ENCODE assay signal across 8 mouse cellular contexts in the genomic region with DNA sequence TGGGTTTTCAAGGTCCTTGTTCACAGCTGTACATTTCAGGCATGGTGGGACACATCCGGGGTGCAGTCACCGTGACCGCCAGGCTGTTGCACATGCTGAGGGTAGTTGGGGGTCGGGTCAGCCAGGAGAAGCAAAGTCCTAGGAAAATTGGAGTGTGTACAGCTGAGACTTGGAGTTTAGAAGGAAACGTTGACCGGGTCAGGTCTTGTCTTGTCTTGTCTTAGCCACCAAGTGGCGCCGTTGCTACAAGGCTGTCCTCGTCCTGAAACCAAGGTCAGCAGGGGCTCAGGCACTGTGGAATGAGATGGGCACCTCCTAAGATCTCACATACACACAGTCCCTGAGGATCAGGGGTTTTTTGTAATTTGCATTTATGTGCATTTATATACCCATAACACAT. TPM values are rescaled to one million over a fixed set of nuclear protein-coding genes. Genes with fewer than 3 reads are reported as not detected.
DNase-seq lines count a peak whose midpoint lies in the region; ATAC-seq and TF ChIP-seq lines count a peak whose summit lies in the region.

No protein-coding gene starts in this region.

- H3K4me2 ChIP-seq in intestine, postnatal 0 days (replicated peaks; ENCODE audit: low read depth), result no peak overlapping the region
- no peak overlapping the region for H3K4me2 ChIP-seq in neural tube, embryonic 15.5 days

- no peaks in the 10 kb centered on the region for H3K27me3 ChIP-seq in intestine, postnatal 0 days (replicated peaks; ENCODE audit: control insufficient read depth, insufficient read depth, low read length)
- H3K27me3 ChIP-seq in neural tube, embryonic 15.5 days (replicated peaks), result no peaks in the 10 kb centered on the region

- peak; percentile 63 for DNase-seq in 3T3-L1 (ENCODE audit: low read depth, low spot score)
- DNase-seq in MN1 (ENCODE audit: low spot score), result peak; percentile 58
- peak; percentile 86 to 87 for DNase-seq in cerebellum, postnatal 10 days
- peak; percentile 58 for DNase-seq in gastrocnemius, postnatal 10 days
- DNase-seq in lung, adult 2 months, result peak; percentile 21

- H3K4me3 ChIP-seq in intestine, postnatal 0 days (ENCODE audit: low read depth, low read length), result no peak overlapping the region
- no peak overlapping the region for H3K4me3 ChIP-seq in lung, adult 2 months (replicated peaks; ENCODE audit: extremely low read depth, low read depth, low read length)
- no peak overlapping the region for H3K4me3 ChIP-seq in neural tube, embryonic 15.5 days (replicated peaks)

- no peaks in the 10 kb centered on the region for H3K36me3 ChIP-seq in intestine, postnatal 0 days (ENCODE audit: control insufficient read depth, insufficient read depth)
- H3K36me3 ChIP-seq in neural tube, embryonic 15.5 days, result no peaks in the 10 kb centered on the region

- TF ChIP-seq POLR2A in lung, adult 2 months (IDR thresholded peaks at IDR 0.05; ENCODE audit: borderline replicate concordance, extremely low read depth, low read depth, low read length), result no peak

- H3K27ac ChIP-seq in intestine, postnatal 0 days (ENCODE audit: low read depth, low read length), result no peak overlapping the region
- H3K27ac ChIP-seq in neural tube, embryonic 15.5 days (replicated peaks), result no peak overlapping the region

- 0 out of 2 replicates have a peak, but pooled peaks have one; percentile 25 for ATAC-seq in intestine, postnatal 0 days
- ATAC-seq in neural tube, embryonic 15.5 days (ENCODE audit: low FRiP score), result 0 out of 2 replicates have a peak, but pooled peaks have one; percentile 47
- no peak for ATAC-seq in monocyte, adult 5-6 weeks (replicated peaks; ENCODE audit: insufficient number of reproducible peaks, low FRiP score, low TSS enrichment, poor library complexity, severe bottlenecking)

- no peak overlapping the region for H3K9ac ChIP-seq in intestine, postnatal 0 days (ENCODE audit: low read depth, low read length)
- no peak overlapping the region for H3K9ac ChIP-seq in neural tube, embryonic 15.5 days (replicated peaks)

- no peaks in the 10 kb centered on the region for H3K4me1 ChIP-seq in intestine, postnatal 0 days (replicated peaks; ENCODE audit: control insufficient read depth, insufficient read depth, low read length)
- H3K4me1 ChIP-seq in lung, adult 2 months (ENCODE audit: control insufficient read depth, insufficient read depth, low read length), result no peaks in the 10 kb centered on the region
- H3K4me1 ChIP-seq in neural tube, embryonic 15.5 days, result 0 out of 2 replicates have a peak, but pooled peaks cover 4% of the 10 kb centered on the region

- peak; percentile 92 for TF ChIP-seq CTCF in intestine, postnatal 0 days (IDR thresholded peaks at IDR 0.05; ENCODE audit: low read depth)
- peak; percentile 82 for TF ChIP-seq CTCF in lung, adult 2 months (IDR thresholded peaks at IDR 0.05; ENCODE audit: insufficient read depth, low read length)

- 3% methylated on average over 9 of the region's 9 CpGs for WGBS in intestine, postnatal 0 days
- WGBS in lung, adult 2 months, result 3% methylated on average over 9 of the region's 9 CpGs
- WGBS in neural tube, embryonic 15.5 days, result 6% methylated on average over 9 of the region's 9 CpGs

- no peaks in the 10 kb centered on the region for H3K9me3 ChIP-seq in intestine, postnatal 0 days (ENCODE audit: control insufficient read depth)
- H3K9me3 ChIP-seq in neural tube, embryonic 15.5 days (replicated peaks), result no peaks in the 10 kb centered on the region

RNA-seq across cellular contexts. Expression of a gene that starts 9.1 kb away (rescaled TPM):
- total RNA-seq in gastrocnemius, postnatal 10 days (2021), result under 1 TPM in 1 of 2 experiments, not detected in 1; 0.21 TPM
- polyA plus RNA-seq in intestine, postnatal 0 days (2015; fragmentation: Nextera tagmentation; extraction: Ambion mirVana), result not detected in 2 replicates
- 0.07 TPM in 1 of 2 replicates, not detected in the other for polyA plus RNA-seq in lung, adult 2 months (2012; rRNA removed)
- 1.7 and 1.9 TPM in 2 replicates for polyA plus RNA-seq in neural tube, embryonic 15.5 days (2015; fragmentation: Nextera tagmentation; extraction: Ambion mirVana)
- total RNA-seq in monocyte, adult 5-6 weeks (2017), result 0.21 TPM in 1 of 3 replicates, not detected in the others

RNA-seq across cellular contexts. Expression of a gene that starts 10.6 kb away (rescaled TPM):
- total RNA-seq in gastrocnemius, postnatal 10 days (2021), result 10 to 100 TPM; 20.0 to 24.1 TPM
- polyA plus RNA-seq in intestine, postnatal 0 days (2015; fragmentation: Nextera tagmentation; extraction: Ambion mirVana), result 2.6 and 3.2 TPM in 2 replicates
- polyA plus RNA-seq in lung, adult 2 months (2012; rRNA removed), result 4.4 and 5.4 TPM in 2 replicates
- 15.5 and 16.2 TPM in 2 replicates for polyA plus RNA-seq in neural tube, embryonic 15.5 days (2015; fragmentation: Nextera tagmentation; extraction: Ambion mirVana)
- 10.4 to 16.2 TPM (median 12.3 TPM) in 3 replicates for total RNA-seq in monocyte, adult 5-6 weeks (2017)

Comparison
In these comparisons a context has a peak if more than half of its experiments do, and no peak if none do; other contexts are left out.
1. DNase-seq: peak in every context shown above with its lines; median percentile 86 in cerebellum, postnatal 10 days; 63 in 3T3-L1; 58 in MN1; 58 in gastrocnemius, postnatal 10 days; 21 in lung, adult 2 months.